Mouse (Mus musculus): ENCODE measurements around the gene Pbld2.

Gene Pbld2

GRCm38 (mm10) chr10:63023749-63024579 lies at the start of gene Pbld2, which contains the start of gene Hnrnph3:
Gene Pbld2, plus strand, starts transcription at chr10:63024315.
Gene Hnrnph3, minus strand, starts transcription at chr10:63024217.
- peak; percentile 98 for DNase-seq

DNA sequence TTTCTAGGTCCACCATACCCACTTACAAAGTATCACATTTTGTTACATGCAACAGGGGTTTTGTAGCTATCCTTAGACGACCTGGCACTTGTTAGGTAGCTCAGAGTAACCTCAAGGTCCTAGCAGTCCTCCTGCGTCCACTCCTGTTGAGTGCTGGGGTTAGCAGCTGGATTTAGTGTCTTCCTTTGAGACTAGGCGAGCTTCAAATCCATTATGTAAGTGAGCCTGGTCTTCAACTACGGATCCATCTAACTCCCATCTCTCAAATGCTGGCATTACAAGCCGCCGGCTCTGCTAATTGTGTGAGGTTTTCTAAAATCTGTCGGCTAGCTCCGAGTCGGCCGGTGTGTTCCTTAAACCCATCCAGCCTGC lies 44.5 kb upstream of the Pbld2 start:
- DNase-seq, result no peak

- peak; percentile 95 for DNase-seq
These were observed 43.8 kb upstream of the Pbld2 start, which contains the start of gene Rufy2 for GRCm38 (mm10) chr10:62980039-62980954. Gene Rufy2, plus strand, starts transcription at chr10:62980223.

DNA sequence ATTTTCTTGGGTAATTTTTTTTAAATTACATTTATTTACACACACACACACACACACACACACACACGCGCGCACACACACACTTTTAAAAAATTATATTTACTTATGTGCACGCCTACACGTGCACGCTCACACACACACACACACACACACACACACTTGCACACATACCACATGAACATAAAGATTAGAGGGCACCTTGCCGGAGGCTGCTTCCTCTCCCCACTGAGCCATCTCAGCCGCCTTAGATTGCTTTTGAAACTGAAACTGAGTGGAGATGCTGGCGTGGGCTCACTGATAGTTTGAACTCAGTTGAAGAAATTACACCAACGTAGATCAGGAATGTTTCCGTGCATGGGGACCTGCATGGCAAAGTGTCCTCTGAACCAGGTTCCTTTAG lies 40.0 kb upstream of the Pbld2 start:
- DNase-seq, result no peak

DNA sequence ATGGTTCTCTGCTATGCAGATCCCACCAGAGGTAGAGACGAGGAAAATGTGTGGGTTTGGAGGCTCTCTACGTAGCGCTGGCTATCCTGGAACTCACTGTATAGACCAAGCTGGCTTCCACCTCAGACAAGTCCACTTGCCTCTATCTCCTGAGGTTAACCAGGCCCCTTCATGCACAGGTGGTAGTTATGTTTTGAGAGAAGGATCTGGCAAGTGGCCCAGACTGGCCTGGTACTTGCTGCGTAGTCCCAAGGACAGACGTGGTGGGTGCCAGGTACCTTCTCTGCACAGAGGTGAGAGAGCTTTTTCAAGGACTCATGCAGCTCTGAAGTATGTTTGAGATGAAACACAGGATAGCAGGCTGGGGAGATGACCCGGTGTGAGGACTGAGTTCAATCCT lies 39.6 kb upstream of the Pbld2 start:
- DNase-seq, result peak; percentile 36

DNA sequence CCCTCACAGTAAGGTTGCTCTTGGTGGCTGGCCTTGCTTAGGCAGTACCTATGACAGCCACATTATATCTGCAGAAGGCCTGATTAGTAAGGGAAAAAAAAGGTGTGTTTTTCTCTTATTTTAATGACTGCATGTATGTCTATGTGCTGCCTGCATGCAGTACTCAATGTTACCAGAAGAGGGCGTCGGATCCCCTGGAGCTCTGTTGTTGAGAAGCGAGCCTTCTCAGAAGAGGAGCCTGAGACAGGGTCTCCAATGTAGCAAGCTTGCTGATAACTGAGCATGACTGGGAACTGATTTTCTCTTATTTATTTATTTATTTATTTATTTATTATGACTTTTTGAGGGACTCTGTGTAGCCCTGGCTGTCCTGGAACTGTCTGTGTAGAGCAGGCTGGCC lies 36.8 kb upstream of the Pbld2 start:
- DNase-seq, result no peak

DNA sequence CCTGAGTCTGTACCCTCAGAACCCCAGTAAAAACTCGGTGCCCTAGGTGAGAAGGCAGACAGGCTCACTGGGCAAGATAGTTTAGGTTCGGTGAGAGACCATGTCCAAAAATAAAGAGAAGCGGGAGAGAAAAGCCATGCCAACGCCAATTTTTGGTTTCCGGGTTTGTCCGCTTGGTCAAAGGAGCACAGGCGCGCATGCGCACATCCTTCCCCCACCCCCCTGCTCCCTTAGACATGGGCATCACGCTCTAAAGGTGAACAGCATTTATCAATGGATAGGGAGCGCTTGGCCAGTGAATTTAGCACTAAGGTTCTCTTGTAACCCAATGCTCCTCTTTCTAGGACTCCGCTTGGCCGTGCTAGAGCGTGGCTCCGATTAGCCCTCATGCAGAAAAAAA lies 33.5 kb upstream of the Pbld2 start:
- no peak for DNase-seq

DNA sequence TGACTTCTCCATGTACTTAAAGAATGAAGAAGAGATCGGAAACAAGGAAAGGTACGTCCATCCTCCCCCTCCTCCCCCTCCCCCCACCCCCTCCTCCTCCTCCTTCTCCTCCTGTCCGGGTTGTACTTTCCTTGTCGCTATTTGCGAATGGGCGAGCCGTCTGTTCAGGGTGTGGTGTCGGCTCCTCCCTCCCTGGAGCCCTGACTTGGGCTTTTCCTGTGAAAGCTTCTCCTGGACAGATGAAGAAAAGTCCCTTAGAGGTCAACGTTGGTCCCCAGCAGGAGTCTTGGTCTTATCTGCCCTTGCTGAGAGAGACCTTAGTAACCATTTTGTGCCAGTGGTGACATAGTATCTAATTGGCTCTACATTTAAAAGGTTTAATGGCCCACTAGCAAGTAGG lies 30.1 kb upstream of the Pbld2 start:
- no peak for DNase-seq

- DNase-seq, result no peak
These were observed 23.5 kb upstream of the Pbld2 start for GRCm38 (mm10) chr10:63000584-63000983.

DNA sequence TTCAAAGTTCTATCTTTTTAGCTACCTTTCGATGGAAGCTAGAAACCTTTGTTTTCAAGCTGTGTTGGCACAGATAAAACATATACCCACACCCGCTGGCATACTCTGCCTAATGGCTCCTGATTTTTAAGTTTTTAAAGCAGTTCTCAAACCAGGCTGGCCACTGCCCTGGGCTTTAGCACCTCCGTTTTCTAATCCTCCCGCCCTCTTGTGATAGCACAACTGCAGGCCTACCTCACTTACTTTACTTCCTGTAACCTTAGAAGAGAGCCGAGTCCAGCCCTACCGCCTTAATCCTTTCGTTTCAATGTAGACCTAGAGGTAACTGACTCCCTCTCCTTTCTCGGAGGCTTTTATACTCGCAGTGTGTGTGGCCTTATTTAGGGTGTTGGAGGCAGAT lies 20.9 kb upstream of the Pbld2 start:
- DNase-seq, result no peak

DNA sequence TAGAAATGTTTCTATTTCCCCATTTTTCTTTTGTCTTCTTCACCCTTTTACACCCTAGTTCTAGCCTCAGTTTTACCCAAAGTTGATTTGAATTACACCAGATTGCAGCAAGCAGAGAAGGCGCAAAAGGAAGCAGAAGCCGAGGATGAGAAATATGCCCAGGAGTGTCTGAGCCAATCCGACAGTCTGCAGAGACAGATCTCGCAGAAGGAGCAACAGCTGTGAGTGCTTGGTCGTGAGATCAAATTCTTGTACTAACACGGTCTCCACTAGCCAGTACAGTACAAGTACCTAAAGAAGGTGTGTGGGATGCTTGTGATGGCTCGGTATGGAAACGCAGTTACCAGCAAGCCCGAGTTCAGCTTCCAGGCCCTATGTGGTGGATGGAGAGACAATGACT lies 19.6 kb upstream of the Pbld2 start:
- DNase-seq, result no peak

- DNase-seq, result no peak
These were observed 15.9 kb upstream of the Pbld2 start for GRCm38 (mm10) chr10:63008193-63008592.

GRCm38 (mm10) chr10:63010268-63010667 lies 13.8 kb upstream of the Pbld2 start:
- no peak for DNase-seq

DNA sequence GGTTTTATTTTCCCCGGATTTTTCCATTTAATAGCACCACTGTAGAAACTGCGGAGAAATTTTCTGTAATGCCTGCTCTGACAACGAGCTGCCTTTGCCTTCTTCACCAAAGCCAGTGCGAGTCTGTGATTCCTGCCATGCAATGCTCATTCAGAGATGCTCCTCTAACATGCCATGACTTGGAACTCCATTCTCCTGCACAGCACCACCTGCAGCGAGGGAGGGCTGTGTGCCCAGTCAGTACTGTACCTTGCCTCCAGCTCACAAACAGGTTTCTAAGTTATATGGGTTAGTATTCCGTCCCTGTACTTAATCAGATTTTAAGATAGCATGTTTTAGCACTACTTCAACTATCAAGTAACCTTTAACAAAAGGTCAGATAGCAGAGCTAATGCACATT lies 12.6 kb upstream of the Pbld2 start:
- no peak for DNase-seq

- no peak for DNase-seq
These were observed 10.6 kb upstream of the Pbld2 start for GRCm38 (mm10) chr10:63013476-63013875.

GRCm38 (mm10) chr10:63014168-63014567 lies 9.9 kb upstream of the Pbld2 start:
- no peak for DNase-seq

- no peak for DNase-seq
These were observed 4.8 kb upstream of the Pbld2 start for GRCm38 (mm10) chr10:63019304-63019703.

- DNase-seq, result no peak
These were observed 2.4 kb upstream of the Pbld2 start for GRCm38 (mm10) chr10:63021702-63022101.

- no peak for DNase-seq
These were observed 1.5 kb upstream of the Pbld2 start for GRCm38 (mm10) chr10:63022541-63023120.

DNA sequence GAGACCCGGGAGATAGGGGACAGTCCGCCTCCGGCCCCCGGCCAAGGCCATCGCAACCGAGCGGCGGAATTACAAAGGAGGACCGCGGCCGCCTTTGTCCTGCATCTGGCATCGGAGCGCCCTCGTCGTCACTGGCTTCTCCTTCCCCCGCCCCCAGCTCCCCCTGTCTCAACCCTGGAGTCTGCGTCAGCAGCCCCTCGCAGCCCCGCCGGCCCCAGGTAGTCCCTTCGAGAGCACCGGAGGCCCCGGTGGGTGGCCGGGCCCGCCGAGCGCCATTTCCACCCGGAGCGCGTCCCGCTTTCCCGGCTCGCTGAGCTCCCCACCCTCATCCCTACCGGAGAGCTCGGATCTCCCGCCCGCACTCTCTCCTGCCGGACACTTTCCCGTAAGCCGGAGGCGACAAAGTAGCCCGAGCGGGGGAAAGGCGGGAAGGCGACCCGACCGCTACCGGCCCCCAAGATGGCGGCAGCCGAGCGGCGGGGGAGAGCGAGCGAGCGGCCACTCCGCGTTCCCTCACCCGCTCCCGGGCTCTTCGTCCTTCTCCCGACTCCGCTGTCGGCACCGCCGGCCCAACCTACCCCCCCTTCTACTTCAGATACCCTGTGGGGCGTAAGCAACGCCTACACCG lies 880 bp upstream of the Pbld2 start:
- DNase-seq, result peak; percentile 81

- DNase-seq, result peak; percentile 85
These were observed 430 bp downstream of the Pbld2 start for GRCm38 (mm10) chr10:63024580-63024910.

- DNase-seq, result no peak
These were observed 901 bp downstream of the Pbld2 start for GRCm38 (mm10) chr10:63025016-63025415.

GRCm38 (mm10) chr10:63025491-63026011 lies 1.4 kb downstream of the Pbld2 start:
- peak; percentile 39 for DNase-seq
